In the genomic region with DNA sequence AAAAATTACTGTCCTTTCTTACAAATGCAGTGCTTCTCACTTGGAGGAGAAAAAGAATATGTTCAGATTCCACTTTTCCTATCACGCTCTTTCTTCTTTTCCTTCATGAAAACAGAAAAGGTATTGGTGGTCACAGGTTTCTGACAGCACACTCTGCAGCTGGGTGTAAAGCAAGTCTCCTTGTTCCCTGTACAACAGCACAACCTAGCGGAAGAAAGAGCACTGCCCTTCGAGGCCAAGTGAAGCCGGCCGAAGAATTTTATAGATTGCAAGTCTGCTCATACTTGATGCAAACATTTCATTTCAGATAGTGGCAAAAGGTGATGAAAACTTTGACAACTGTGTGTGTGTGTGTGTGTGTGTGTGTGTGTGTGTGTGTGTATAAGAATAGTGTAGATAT, we compare ENCODE assay signal across 8 mouse cellular contexts.
DNase-seq lines count a peak whose midpoint lies in the region; ATAC-seq and TF ChIP-seq lines count a peak whose summit lies in the region.

No protein-coding gene starts in this region.

- H3K4me3 ChIP-seq in gastrocnemius, adult 2 months = no peak overlapping the region
- H3K4me3 ChIP-seq in embryonic facial prominence, embryonic 13.5 days = no peak overlapping the region
- H3K4me3 ChIP-seq in intestine, embryonic 16.5 days (ENCODE audit: low read length) = no peak overlapping the region
- H3K4me3 ChIP-seq in olfactory bulb, adult 2 months (ENCODE audit: insufficient read depth, low read depth, low read length) = no peak overlapping the region

- peak; percentile 70 for TF ChIP-seq CTCF in gastrocnemius, adult 2 months (IDR thresholded peaks at IDR 0.05)
- peak; percentile 40 for TF ChIP-seq CTCF in olfactory bulb, adult 2 months (IDR thresholded peaks at IDR 0.05; ENCODE audit: insufficient read depth, low read depth, low read length)

- H3K27me3 ChIP-seq in embryonic facial prominence, embryonic 13.5 days = no peaks in the 10 kb centered on the region
- H3K27me3 ChIP-seq in intestine, embryonic 16.5 days (replicated peaks; ENCODE audit: control insufficient read depth, insufficient read depth, low read length) = no peaks in the 10 kb centered on the region

- no peak overlapping the region for H3K27ac ChIP-seq in gastrocnemius, adult 2 months
- no peak overlapping the region for H3K27ac ChIP-seq in embryonic facial prominence, embryonic 13.5 days
- no peak overlapping the region for H3K27ac ChIP-seq in intestine, embryonic 16.5 days (ENCODE audit: low read length)
- H3K27ac ChIP-seq in olfactory bulb, adult 2 months (ENCODE audit: insufficient read depth, low read depth, low read length) = no peak overlapping the region

- no peak for TF ChIP-seq POLR2A in olfactory bulb, adult 2 months (IDR thresholded peaks at IDR 0.05; ENCODE audit: insufficient read depth, low read depth, low read length)

- no peaks in the 10 kb centered on the region for H3K36me3 ChIP-seq in embryonic facial prominence, embryonic 13.5 days
- no peaks in the 10 kb centered on the region for H3K36me3 ChIP-seq in intestine, embryonic 16.5 days (ENCODE audit: control insufficient read depth, insufficient read depth, low read length)

- no peak overlapping the region for H3K9ac ChIP-seq in embryonic facial prominence, embryonic 13.5 days
- no peak overlapping the region for H3K9ac ChIP-seq in intestine, embryonic 16.5 days (ENCODE audit: low read depth, low read length)

- no peaks in the 10 kb centered on the region for H3K9me3 ChIP-seq in embryonic facial prominence, embryonic 13.5 days
- H3K9me3 ChIP-seq in intestine, embryonic 16.5 days (ENCODE audit: control insufficient read depth, low read length) = no peaks in the 10 kb centered on the region

- ATAC-seq in embryonic facial prominence, embryonic 13.5 days (ENCODE audit: insufficient number of reproducible peaks, insufficient read depth, low FRiP score, low TSS enrichment, low read depth) = no peak
- peak; percentile 67; the same call in 1 of the 2 replicates for ATAC-seq in intestine, embryonic 16.5 days

- WGBS in embryonic facial prominence, embryonic 13.5 days = 24% methylated on average over 5 of the region's 5 CpGs
- 18% methylated on average over 5 of the region's 5 CpGs for WGBS in intestine, embryonic 16.5 days
- WGBS in olfactory bulb, adult 2 months = 20% methylated on average over 5 of the region's 5 CpGs

- no peaks in the 10 kb centered on the region for H3K4me1 ChIP-seq in embryonic facial prominence, embryonic 13.5 days
- no peaks in the 10 kb centered on the region for H3K4me1 ChIP-seq in intestine, embryonic 16.5 days (ENCODE audit: control insufficient read depth, insufficient read depth, low read length)
- H3K4me1 ChIP-seq in olfactory bulb, adult 2 months (ENCODE audit: control insufficient read depth, insufficient read depth, low read length) = no peaks in the 10 kb centered on the region

- intact Hi-C loops in gastrocnemius, adult 2 months (cut with DNase I) = no loop called here
- intact Hi-C loops in gastrocnemius, postnatal 14 days (cut with DNase I; ENCODE audit: low total_unique reads) = no loop called here
- intact Hi-C loops in left cerebral cortex, postnatal 36 days (cut with DNase I) = no loop called here

- peak; percentile 19 for DNase-seq in gastrocnemius, adult 2 months
- no peak for DNase-seq in gastrocnemius, postnatal 14 days
- peak; percentile 5 to 25 for DNase-seq in adrenal gland, adult 18-20 months (ENCODE audit: low spot score in 2 of 2)
- DNase-seq in left cerebral cortex, postnatal 36 days (ENCODE audit: low spot score in 2 of 2) = peak; percentile 10 to 49
- DNase-seq in thymus, postnatal 10 days (ENCODE audit: low spot score in 2 of 2) = no peak

- H3K4me2 ChIP-seq in embryonic facial prominence, embryonic 13.5 days = peak overlapping the region; percentile 40
- H3K4me2 ChIP-seq in intestine, embryonic 16.5 days (ENCODE audit: low read depth, low read length) = no peak overlapping the region

Comparison
In these comparisons a context has a peak if more than half of its experiments do, and no peak if none do; other contexts are left out.
1. DNase-seq: peak in gastrocnemius, adult 2 months (single experiment), adrenal gland, adult 18-20 months (2 of 2) and left cerebral cortex, postnatal 36 days (2 of 2); none in gastrocnemius, postnatal 14 days (single experiment) and thymus, postnatal 10 days (0 of 2).